Mouse (Mus musculus): ENCODE results near the gene Irf8. TPM values are rescaled to one million over a fixed set of nuclear protein-coding genes. Genes with fewer than 3 reads are reported as not detected.
"Not testable (repeated sequence)": the region's sequence is repeated elsewhere in the genome, so short reads cannot be mapped to it uniquely, and the experiment has no call there.

The Irf8 gene
- polyA plus RNA-seq, 1 experiment from 2014 or later = 15.7 TPM

GRCm38 (mm10) chr8:120797019-120797727 lies 61.0 kb downstream of the Irf8 start:
- ATAC-seq (replicated peaks; ENCODE audit: low FRiP score, low read depth) = no peak

GRCm38 (mm10) chr8:120800308-120800865 lies 64.2 kb downstream of the Irf8 start:
- no peaks in the 10 kb centered on the region for H3K9me3 ChIP-seq (replicated peaks; ENCODE audit: low read length)
- ATAC-seq (replicated peaks; ENCODE audit: low FRiP score, low read depth) = no peak
- TF ChIP-seq CTCF (IDR thresholded peaks at IDR 0.05; ENCODE audit: low read depth) = peak; percentile 87
- H3K4me2 ChIP-seq (ENCODE audit: low read length) = no peak overlapping the region
- H3K27ac ChIP-seq = no peak overlapping the region
- no peaks in the 10 kb centered on the region; the same call in 1 of the 2 replicates for H3K27me3 ChIP-seq (ENCODE audit: insufficient read depth, low read length)
- WGBS = 8% methylated on average over 17 of the region's 17 CpGs
- H3K4me1 ChIP-seq (replicated peaks; ENCODE audit: insufficient read depth, low read length) = peaks cover 11% of the 10 kb centered on the region; the same call in 1 of the 2 replicates
- H3K9ac ChIP-seq (ENCODE audit: low read depth, low read length) = no peak overlapping the region
- no peaks in the 10 kb centered on the region for H3K36me3 ChIP-seq (ENCODE audit: insufficient read depth, low read length)
- peak; percentile 57 for DNase-seq (ENCODE audit: low spot score)
- H3K4me3 ChIP-seq (replicated peaks; ENCODE audit: low read depth, low read length) = no peak overlapping the region

More at GRCm38 (mm10) chr8:120797019-120797727, 61.0 kb downstream of the Irf8 start:
- H3K4me1 ChIP-seq (replicated peaks; ENCODE audit: insufficient read depth, low read length) = no peaks in the 10 kb centered on the region
- DNase-seq (ENCODE audit: low spot score) = no peak
- H3K36me3 ChIP-seq (ENCODE audit: insufficient read depth, low read length) = no peaks in the 10 kb centered on the region
- H3K4me2 ChIP-seq (ENCODE audit: low read length) = no peak overlapping the region
- H3K4me3 ChIP-seq (replicated peaks; ENCODE audit: low read depth, low read length) = no peak overlapping the region
- TF ChIP-seq CTCF (IDR thresholded peaks at IDR 0.05; ENCODE audit: low read depth) = no peak
- H3K27me3 ChIP-seq (ENCODE audit: insufficient read depth, low read length) = no peaks in the 10 kb centered on the region; the same call in 1 of the 2 replicates
- WGBS = 76% methylated on average over 9 of the region's 9 CpGs
- no peaks in the 10 kb centered on the region for H3K9me3 ChIP-seq (replicated peaks; ENCODE audit: low read length)
- no peak overlapping the region for H3K27ac ChIP-seq
- no peak overlapping the region for H3K9ac ChIP-seq (ENCODE audit: low read depth, low read length)

DNA sequence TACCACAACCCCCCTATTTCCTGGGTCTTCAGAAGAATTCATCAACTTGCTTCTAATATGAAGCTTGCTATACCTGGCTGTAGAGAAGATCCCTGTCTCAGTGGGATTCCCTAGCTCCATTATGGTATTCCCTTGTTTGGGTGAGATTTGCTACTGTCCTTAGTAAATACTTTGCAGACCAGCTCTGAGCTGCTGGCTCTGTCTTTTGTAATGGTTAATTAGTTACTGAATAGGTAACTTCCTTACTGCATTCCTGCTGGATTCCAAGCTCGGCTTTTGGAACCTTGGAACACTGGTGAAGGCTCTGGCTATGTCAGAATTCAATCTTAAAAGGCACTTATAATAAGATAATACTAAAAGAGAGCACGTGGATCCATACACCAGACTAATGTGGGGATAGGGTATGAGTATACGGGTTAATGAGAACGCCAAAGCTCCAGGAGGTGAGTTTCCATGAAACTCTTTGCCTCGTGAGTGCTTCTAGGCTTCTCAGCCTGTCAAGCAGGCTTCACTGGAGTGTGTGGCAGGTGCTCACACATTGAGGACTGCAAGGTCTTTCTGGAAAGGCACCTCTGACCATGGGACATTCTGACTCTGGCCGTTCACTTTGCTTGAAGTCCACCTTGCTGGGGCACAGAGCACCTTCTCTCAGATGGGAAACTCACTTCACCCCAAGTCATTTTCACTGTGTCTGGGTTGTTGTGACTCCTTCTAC lies 67.7 kb downstream of the Irf8 start:
- H3K4me1 ChIP-seq (replicated peaks; ENCODE audit: insufficient read depth, low read length) = peaks cover 11% of the 10 kb centered on the region
- not testable (repeated sequence) for DNase-seq (ENCODE audit: low spot score); H3K9ac ChIP-seq (ENCODE audit: low read depth, low read length); H3K4me3 ChIP-seq (replicated peaks; ENCODE audit: low read depth, low read length); ATAC-seq (replicated peaks; ENCODE audit: low FRiP score, low read depth); H3K9me3 ChIP-seq (replicated peaks; ENCODE audit: low read length); H3K36me3 ChIP-seq (ENCODE audit: insufficient read depth, low read length); H3K4me2 ChIP-seq (ENCODE audit: low read length); H3K27me3 ChIP-seq (ENCODE audit: insufficient read depth, low read length)
- H3K27ac ChIP-seq = peak overlapping the region; percentile 76
- WGBS = 52% methylated on average over 6 of the region's 6 CpGs

GRCm38 (mm10) chr8:120804741-120805140 lies 68.6 kb downstream of the Irf8 start:
- H3K9ac ChIP-seq (ENCODE audit: low read depth, low read length) = no peak overlapping the region
- no peak for TF ChIP-seq CTCF (IDR thresholded peaks at IDR 0.05; ENCODE audit: low read depth)
- H3K27me3 ChIP-seq (ENCODE audit: insufficient read depth, low read length) = no peaks in the 10 kb centered on the region; the same call in 1 of the 2 replicates
- WGBS = 56% methylated on average over 3 of the region's 3 CpGs
- no peaks in the 10 kb centered on the region for H3K36me3 ChIP-seq (ENCODE audit: insufficient read depth, low read length)
- no peak overlapping the region for H3K4me3 ChIP-seq (replicated peaks; ENCODE audit: low read depth, low read length)
- no peak overlapping the region for H3K4me2 ChIP-seq (ENCODE audit: low read length)
- H3K4me1 ChIP-seq (replicated peaks; ENCODE audit: insufficient read depth, low read length) = peaks cover 14% of the 10 kb centered on the region
- DNase-seq (ENCODE audit: low spot score) (peak; percentile 25), ATAC-seq (replicated peaks; ENCODE audit: low FRiP score, low read depth) (no peak)
- H3K27ac ChIP-seq = peak overlapping the region; percentile 76
- H3K9me3 ChIP-seq (replicated peaks; ENCODE audit: low read length) = no peaks in the 10 kb centered on the region

Other genes with a start within 250 kb of the Irf8 start
- 54.0 and 70.0 TPM in 2 replicates for gene Gins2, start 147.1 kb upstream of the Irf8 start, polyA plus RNA-seq (2015; fragmentation: Nextera tagmentation; extraction: Ambion mirVana)
- gene 1190005I06Rik, start 88.7 kb upstream of the Irf8 start, polyA plus RNA-seq (2015; fragmentation: Nextera tagmentation; extraction: Ambion mirVana) = 2.2 and 2.6 TPM in 2 replicates
- gene Gm27021, start 68.3 kb upstream of the Irf8 start, polyA plus RNA-seq (2015; fragmentation: Nextera tagmentation; extraction: Ambion mirVana) = 3.2 and 4.0 TPM in 2 replicates
- gene Cox4i1, start 68.1 kb upstream of the Irf8 start, polyA plus RNA-seq (2015; fragmentation: Nextera tagmentation; extraction: Ambion mirVana) = 2,057 and 2,086 TPM in 2 replicates
- gene Emc8, start 67.8 kb upstream of the Irf8 start, polyA plus RNA-seq (2015; fragmentation: Nextera tagmentation; extraction: Ambion mirVana) = 210 and 213 TPM in 2 replicates

Measured in kidney, postnatal 0 days (tissue).